Mouse (Mus musculus) kidney, postnatal 0 days (tissue): ENCODE data around the gene Ppil4. TPM values are rescaled to one million over a fixed set of nuclear protein-coding genes. Genes with fewer than 3 reads are reported as not detected.

ENCODE experiments used
- ATAC-seq: fragments of 200-750 bp; cut with Nextera tagmentation; replicated peaks from 2 replicates; pipeline ENCODE4 v1.8.0; 2017; ENCODE audit warnings: low read depth, moderate number of reproducible peaks, moderate TSS enrichment, moderate library complexity; ENCODE audit not compliant: low FRiP score
- DNase-seq: peaks from one replicate; pipeline ENCODE4 v3.0.0-alpha.2; 2016; ENCODE audit warnings: low spot score
- H3K27ac ChIP-seq: fragments of 300-500 bp; sonication (generic); 2 replicates; pipeline ENCODE4 v1.5.1; 2014; ENCODE audit warnings: mild to moderate bottlenecking
- H3K27me3 ChIP-seq: fragments of 300-500 bp; sonication (generic); 2 replicates; pipeline ENCODE4 v1.6.1; 2014; ENCODE audit warnings: low read length, mixed read lengths; ENCODE audit not compliant: insufficient read depth
- H3K36me3 ChIP-seq: fragments of 300-500 bp; sonication (generic); 2 replicates; pipeline ENCODE4 v1.6.1; 2014; ENCODE audit warnings: low read length, mixed read lengths; ENCODE audit not compliant: insufficient read depth
- H3K4me1 ChIP-seq: fragments of 300-500 bp; sonication (generic); replicated peaks from 2 replicates; pipeline ENCODE4 v1.6.1; 2014; ENCODE audit warnings: antibody characterized with exemption, low read length, mixed read lengths; ENCODE audit not compliant: insufficient read depth
- H3K4me2 ChIP-seq: fragments of 300-500 bp; sonication (generic); 2 replicates; pipeline ENCODE4 v1.6.1; 2014; ENCODE audit warnings: mild to moderate bottlenecking, low read length, moderate library complexity, mixed read lengths
- H3K4me3 ChIP-seq: fragments of 300-500 bp; sonication (generic); replicated peaks from 2 replicates; pipeline ENCODE4 v1.5.1; 2014; ENCODE audit warnings: low read depth, low read length
- H3K9ac ChIP-seq: fragments of 300-500 bp; sonication (generic); 2 replicates; pipeline ENCODE4 v1.6.1; 2014; ENCODE audit warnings: low read depth, low read length
- H3K9me3 ChIP-seq: fragments of 300-500 bp; sonication (generic); replicated peaks from 2 replicates; pipeline ENCODE4 v1.6.1; 2016; ENCODE audit warnings: low read length, inconsistent platforms, mixed read lengths
- CTCF ChIP-seq: IDR thresholded peaks from 2 replicates; pipeline ENCODE4 v1.5.1; 2016; ENCODE audit warnings: antibody characterized with exemption, low read depth, mild to moderate bottlenecking, moderate library complexity
- WGBS: fragments of 180-500 bp; shearing (Covaris S2); extraction: QIAGEN DNeasy Blood & Tissue Kit; methylation state at CpG from one replicate; pipeline ENCODE4 v1.1.7; 2014; 5-methylcytosine and 5-hydroxymethylcytosine counted together
- microRNA-seq: library from miRNA; unstranded; fragments of <30 nt; microRNA quantifications from one replicate; pipeline ENCODE4, GENCODE M21; 2016
- polyA plus RNA-seq: library from polyadenylated mRNA; unstranded; fragments of >200 nt; fragmentation: Nextera tagmentation; extraction: Ambion mirVana; gene quantifications from 2 replicates; pipeline ENCODE4 v1.2.1, GENCODE M21; 2015

Ppil4 gene
- polyA plus RNA-seq, 1 experiment from 2014 or later, result 32.2 TPM

DNA sequence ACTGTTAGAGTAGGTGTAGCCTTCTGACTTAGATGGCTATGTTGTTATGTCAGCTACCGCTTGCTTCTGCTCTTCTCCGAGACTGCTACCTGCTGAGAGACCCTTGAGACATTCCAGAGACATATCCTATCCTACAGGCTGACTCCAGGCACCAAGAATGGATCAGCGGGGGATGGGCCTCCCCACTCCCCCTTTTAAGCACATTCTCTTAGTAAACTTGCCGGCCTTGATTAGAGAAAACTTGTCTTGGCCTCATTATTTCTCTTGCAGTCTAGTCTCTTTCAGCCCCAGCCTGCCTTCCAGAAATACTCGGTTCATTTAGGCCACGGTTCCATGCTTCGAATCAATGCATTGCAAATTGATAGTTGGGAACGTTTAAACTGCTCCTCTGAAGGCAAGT, 77.1 kb downstream of the Ppil4 start:
- H3K36me3 ChIP-seq, result no peaks in the 10 kb centered on the region
- H3K9ac ChIP-seq, result no peak overlapping the region
- TF ChIP-seq CTCF, result no peak
- H3K4me1 ChIP-seq, result 0 out of 2 replicates have a peak, but pooled peaks cover 4% of the 10 kb centered on the region
- H3K4me3 ChIP-seq, result no peak overlapping the region
- no peaks in the 10 kb centered on the region for H3K9me3 ChIP-seq
- H3K27ac ChIP-seq, result no peak overlapping the region
- no peak for ATAC-seq
- peaks cover 4% of the 10 kb centered on the region; the same call in 1 of the 2 replicates for H3K27me3 ChIP-seq
- H3K4me2 ChIP-seq, result no peak overlapping the region
- WGBS, result 75% methylated on average over 8 of the region's 8 CpGs
- no peak for DNase-seq

DNA sequence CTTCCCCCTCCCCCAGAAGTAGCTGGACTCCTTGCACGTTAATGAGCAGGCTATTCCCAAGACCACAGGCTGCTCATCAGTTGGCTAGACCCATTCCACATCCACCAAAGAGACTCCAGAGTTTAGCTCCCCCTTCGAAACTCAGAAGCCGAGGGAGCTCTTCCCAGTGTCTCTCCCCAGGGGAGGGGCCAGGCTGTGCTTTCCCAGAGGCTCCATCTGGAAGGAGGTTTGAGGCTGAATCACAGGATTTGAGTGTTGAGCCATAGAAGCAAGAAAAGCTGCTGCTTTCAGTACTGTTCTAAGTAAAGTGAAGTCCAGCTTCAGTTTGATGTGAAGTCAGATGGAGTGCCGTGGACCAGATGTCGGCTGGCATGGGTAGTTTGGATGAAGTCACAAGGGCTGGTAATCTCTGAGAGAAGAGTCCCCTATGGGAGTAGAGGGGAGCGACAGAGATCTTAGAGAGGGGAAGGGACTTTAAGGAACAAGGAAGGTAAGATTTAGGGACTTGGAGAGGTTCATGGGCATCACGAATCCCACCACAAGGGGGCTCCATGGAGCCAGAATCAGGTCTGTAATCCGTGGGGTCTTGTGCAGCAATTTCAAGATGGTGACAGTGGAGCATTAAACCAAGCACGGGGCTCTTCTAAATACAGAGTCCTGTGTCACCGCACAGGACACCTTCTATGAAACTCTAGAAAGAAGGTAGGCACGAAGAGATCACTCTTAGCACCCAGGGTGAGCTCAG, 78.1 kb downstream of the Ppil4 start:
- no peak overlapping the region for H3K4me2 ChIP-seq
- H3K27me3 ChIP-seq, result peaks cover 4% of the 10 kb centered on the region; the same call in 1 of the 2 replicates
- no peak overlapping the region for H3K27ac ChIP-seq
- 66% methylated on average over 11 of the region's 11 CpGs for WGBS
- H3K4me1 ChIP-seq, result 0 out of 2 replicates have a peak, but pooled peaks cover 4% of the 10 kb centered on the region
- TF ChIP-seq CTCF, result peak; percentile 53
- no peak overlapping the region for H3K4me3 ChIP-seq
- no peak overlapping the region for H3K9ac ChIP-seq
- peak; percentile 26 for DNase-seq
- no peaks in the 10 kb centered on the region for H3K9me3 ChIP-seq
- H3K36me3 ChIP-seq, result no peaks in the 10 kb centered on the region
- no peak for ATAC-seq

DNA sequence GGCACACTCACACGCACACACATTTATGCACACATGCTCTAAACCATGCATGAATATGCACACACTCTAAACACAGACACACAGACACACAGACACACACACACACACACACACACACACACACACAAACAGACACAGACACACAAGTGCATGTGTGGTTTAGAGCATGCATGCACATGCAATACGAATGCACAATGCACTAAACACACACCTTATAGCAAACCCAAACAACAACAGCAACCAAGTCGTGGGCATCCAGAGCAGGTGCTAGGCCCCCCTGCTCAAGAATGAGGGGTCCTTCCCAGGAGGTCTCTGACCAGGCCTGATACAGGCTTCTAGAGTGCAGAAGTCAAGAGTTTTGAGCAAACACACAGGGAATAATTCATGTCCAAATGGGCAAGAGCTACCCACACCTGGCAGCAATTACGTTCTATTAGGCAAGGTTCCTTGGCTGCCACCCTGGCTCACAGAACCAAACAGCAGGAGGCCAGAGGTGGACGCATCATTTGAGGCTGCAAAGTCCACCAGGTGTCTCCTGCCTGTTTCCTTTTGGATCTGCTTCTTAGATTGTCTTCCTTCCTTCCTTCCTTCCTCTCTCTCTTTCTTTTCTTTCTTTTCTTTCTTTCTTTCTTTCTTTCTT, 78.8 kb downstream of the Ppil4 start:
- 90% methylated on average over 5 of the region's 5 CpGs for WGBS
- DNase-seq (no peak), ATAC-seq (no peak)
- H3K36me3 ChIP-seq, result no peaks in the 10 kb centered on the region
- no peak overlapping the region for H3K4me3 ChIP-seq
- H3K27ac ChIP-seq, result no peak overlapping the region
- H3K4me2 ChIP-seq, result no peak overlapping the region
- no peak for TF ChIP-seq CTCF
- 0 out of 2 replicates have a peak, but pooled peaks cover 4% of the 10 kb centered on the region for H3K4me1 ChIP-seq
- peaks cover 4% of the 10 kb centered on the region; the same call in 1 of the 2 replicates for H3K27me3 ChIP-seq
- H3K9ac ChIP-seq, result no peak overlapping the region
- H3K9me3 ChIP-seq, result no peaks in the 10 kb centered on the region

Small RNAs within 50 kb of the gene (microRNA-seq; reads per million reads assigned to microRNA genes)
- gene Mir5104, result 1.2 reads per million

Other genes starting within 250 kb of the Ppil4 start
- 0.91 and 1.0 TPM in 2 replicates for gene Lrp11, start 203.1 kb upstream of the Ppil4 start, polyA plus RNA-seq
- gene Nup43, start 125.4 kb upstream of the Ppil4 start, polyA plus RNA-seq, result 32.7 and 36.1 TPM in 2 replicates
- 94.2 and 106 TPM in 2 replicates for gene Pcmt1, start 111.8 kb upstream of the Ppil4 start, polyA plus RNA-seq
- gene Lats1, start 111.7 kb upstream of the Ppil4 start, polyA plus RNA-seq, result 7.3 TPM in 2 replicates
- gene Katna1, start 66.9 kb upstream of the Ppil4 start, polyA plus RNA-seq, result 46.0 and 49.4 TPM in 2 replicates
- gene Ginm1, start 67 bp upstream of the Ppil4 start, polyA plus RNA-seq, result 158 and 165 TPM in 2 replicates
- 0.29 TPM in 2 replicates for gene Zc3h12d, start 39.6 kb downstream of the Ppil4 start, polyA plus RNA-seq
- 20.4 and 20.9 TPM in 2 replicates for gene Tab2, start 163.3 kb downstream of the Ppil4 start, polyA plus RNA-seq